Mouse (Mus musculus) MEL (cell line): ENCODE results near the gene Zfp385b. TPM values are rescaled to one million over a fixed set of nuclear protein-coding genes. Genes with fewer than 3 reads are reported as not detected.

Source experiments
- DNase-seq: peaks from one replicate; pipeline ENCODE4 v3.0.0; 2011; ENCODE audit warnings: low read depth, low spot score
- H3K27ac ChIP-seq: 2 replicates; pipeline ENCODE4 v1.5.1; 2012; ENCODE audit warnings: low read depth, mild to moderate bottlenecking, control low read depth, low read length, moderate library complexity; ENCODE audit not compliant: control insufficient read depth
- H3K27me3 ChIP-seq, 2 experiments: fragments of 150-350 bp in 1 of 2; sonication (generic) in 1 of 2; 2 replicates each; pipeline ENCODE4 v1.6.1; 2012; ENCODE audit warnings: low read length in 2 of 2, mild to moderate bottlenecking in 2 of 2, improper control_type of control experiment in 1 of 2, moderate library complexity in 1 of 2; ENCODE audit not compliant: insufficient read depth in 2 of 2, control insufficient read depth in 1 of 2
- H3K36me3 ChIP-seq, 2 experiments: 2 replicates each; pipeline ENCODE4 v1.6.1; 2012 to 2014; ENCODE audit warnings: low read length in 2 of 2, improper control_type of control experiment in 1 of 2, inconsistent platforms in 1 of 2, mild to moderate bottlenecking in 1 of 2; ENCODE audit not compliant: insufficient read depth in 2 of 2, control insufficient read depth in 1 of 2
- H3K4me1 ChIP-seq, 2 experiments: fragments of 150-350 bp in 1 of 2; sonication (generic) in 1 of 2; 2 replicates each; pipeline ENCODE4 v1.6.1; 2012; ENCODE audit warnings: low read length in 2 of 2, improper control_type of control experiment in 1 of 2, mild to moderate bottlenecking in 1 of 2; ENCODE audit not compliant: insufficient read depth in 2 of 2, control insufficient read depth in 1 of 2
- H3K4me3 ChIP-seq, 2 experiments: fragments of 150-350 bp in 1 of 2; sonication (generic) in 1 of 2; 2 replicates each; pipeline ENCODE4 v1.5.1; 2012; ENCODE audit warnings: low read depth in 2 of 2, low read length in 2 of 2, mild to moderate bottlenecking in 2 of 2, moderate library complexity in 2 of 2, control low read depth in 1 of 2, improper control_type of control experiment in 1 of 2; ENCODE audit not compliant: control insufficient read depth in 1 of 2, insufficient read depth in 1 of 2
- H3K79me2 ChIP-seq: 2 replicates; pipeline ENCODE4 v1.6.1; 2012; ENCODE audit warnings: mild to moderate bottlenecking, low read length, moderate library complexity; ENCODE audit not compliant: control insufficient read depth, poor library complexity, insufficient read depth
- H3K9ac ChIP-seq: 2 replicates; pipeline ENCODE4 v1.6.1; 2012; ENCODE audit warnings: low read depth, mild to moderate bottlenecking, control low read depth, low read length, moderate library complexity; ENCODE audit not compliant: control insufficient read depth, poor library complexity, severe bottlenecking
- H3K9me3 ChIP-seq: fragments of 150-350 bp; sonication (generic); replicated peaks from 2 replicates; pipeline ENCODE4 v1.6.1; 2012; ENCODE audit warnings: mild to moderate bottlenecking, low read length, improper control_type of control experiment, moderate library complexity; ENCODE audit not compliant: insufficient read depth
- ELF1 ChIP-seq: IDR thresholded peaks from 2 replicates; pipeline ENCODE4 v1.6.1; 2014; ENCODE audit warnings: low read depth, mild to moderate bottlenecking, inconsistent platforms, low read length, improper control_type of control experiment, moderate library complexity
- EP300 ChIP-seq, 2 experiments: IDR thresholded peaks; 2 replicates each; pipeline ENCODE4 v1.6.1; 2011; ENCODE audit warnings: improper control_type of control experiment in 2 of 2, low read length in 2 of 2, low read depth in 1 of 2, mild to moderate bottlenecking in 1 of 2
- ETS1 ChIP-seq: IDR thresholded peaks from 2 replicates; pipeline ENCODE4 v1.6.1; 2012; ENCODE audit warnings: low read depth, mild to moderate bottlenecking, inconsistent platforms, low read length, improper control_type of control experiment, moderate library complexity
- GABPA ChIP-seq: IDR thresholded peaks from 2 replicates; pipeline ENCODE4 v1.6.1; 2012; ENCODE audit warnings: low read depth, mild to moderate bottlenecking, inconsistent platforms, low read length, improper control_type of control experiment, moderate library complexity
- GATA1 ChIP-seq: IDR thresholded peaks from 2 replicates; pipeline ENCODE4 v1.6.1; 2011; ENCODE audit warnings: low read depth, low read length, improper control_type of control experiment
- HCFC1 ChIP-seq: IDR thresholded peaks from 2 replicates; pipeline ENCODE4 v1.6.1; 2012; ENCODE audit warnings: low read depth, mild to moderate bottlenecking, inconsistent platforms, low read length, improper control_type of control experiment, moderate library complexity
- JUND ChIP-seq: IDR thresholded peaks from 2 replicates; pipeline ENCODE4 v1.6.1; 2011; ENCODE audit warnings: low read depth, mild to moderate bottlenecking, improper control_type of control experiment, low read length
- KAT2A ChIP-seq: conservative IDR thresholded peaks from 2 replicates; pipeline ENCODE4 v1.6.1; 2012; ENCODE audit warnings: low read depth, low read length, improper control_type of control experiment, inconsistent platforms
- MAX ChIP-seq: IDR thresholded peaks from 2 replicates; pipeline ENCODE4 v1.6.1; 2011; ENCODE audit warnings: low read length, improper control_type of control experiment
- MAZ ChIP-seq: IDR thresholded peaks from 2 replicates; pipeline ENCODE4 v1.6.1; 2012; ENCODE audit warnings: low read depth, mild to moderate bottlenecking, inconsistent platforms, low read length, improper control_type of control experiment
- MYB ChIP-seq: IDR thresholded peaks from 2 replicates; pipeline ENCODE4 v1.6.1; 2011; ENCODE audit warnings: mild to moderate bottlenecking, low read depth, low read length, improper control_type of control experiment
- MYC ChIP-seq: IDR thresholded peaks from 2 replicates; pipeline ENCODE4 v1.6.1; 2011; ENCODE audit warnings: low read depth, mild to moderate bottlenecking, low read length, improper control_type of control experiment, moderate library complexity
- NRF1 ChIP-seq: IDR thresholded peaks from 2 replicates; pipeline ENCODE4 v1.6.1; 2014; ENCODE audit warnings: low read depth, mild to moderate bottlenecking, inconsistent platforms, low read length, improper control_type of control experiment, moderate library complexity; ENCODE audit not compliant: poor library complexity, insufficient read depth, severe bottlenecking
- POLR2A ChIP-seq, 2 experiments: IDR thresholded peaks; 2 replicates each; pipeline ENCODE4 v1.6.1; 2011 to 2012; ENCODE audit warnings: low read length in 2 of 2, mild to moderate bottlenecking in 2 of 2, control low read depth in 1 of 2, improper control_type of control experiment in 1 of 2, low read depth in 1 of 2, moderate library complexity in 1 of 2; ENCODE audit not compliant: control insufficient read depth in 1 of 2, insufficient read depth in 1 of 2, poor library complexity in 1 of 2
- POLR2AphosphoS5 ChIP-seq: IDR thresholded peaks from 2 replicates; pipeline ENCODE4 v1.6.1; 2012; ENCODE audit warnings: low read depth, borderline replicate concordance, mild to moderate bottlenecking, inconsistent platforms, low read length, moderate library complexity, mixed read lengths
- RAD21 ChIP-seq: IDR thresholded peaks from 2 replicates; pipeline ENCODE4 v1.6.1; 2011; ENCODE audit warnings: mild to moderate bottlenecking, low read depth, low read length, improper control_type of control experiment
- RCOR1 ChIP-seq: IDR thresholded peaks from 2 replicates; pipeline ENCODE4 v1.6.1; 2012; ENCODE audit warnings: low read depth, mild to moderate bottlenecking, inconsistent platforms, low read length, improper control_type of control experiment
- SIN3A ChIP-seq: IDR thresholded peaks from 2 replicates; pipeline ENCODE4 v1.6.1; 2012; ENCODE audit warnings: low read length, improper control_type of control experiment, inconsistent platforms
- TAL1 ChIP-seq: IDR thresholded peaks from 2 replicates; pipeline ENCODE4 v1.6.1; 2012; ENCODE audit warnings: mild to moderate bottlenecking, inconsistent platforms, low read length, moderate library complexity, mixed read lengths
- TCF12 ChIP-seq: IDR thresholded peaks from 2 replicates; pipeline ENCODE4 v1.6.1; 2014; ENCODE audit warnings: low read depth, mild to moderate bottlenecking, inconsistent platforms, low read length, improper control_type of control experiment, moderate library complexity
- ZC3H11A ChIP-seq: IDR thresholded peaks from 2 replicates; pipeline ENCODE4 v1.6.1; 2012; ENCODE audit warnings: low read depth, mild to moderate bottlenecking, inconsistent platforms, low read length, improper control_type of control experiment
- polyA plus RNA-seq, 2 experiments: library from polyadenylated mRNA; stranded (reverse) in 1 of 2; unstranded in 1 of 2; fragments of >175 nt in 1 of 2; fragments of >200 nt in 1 of 2; gene quantifications; 2 replicates each; pipeline versions ENCODE4 v1.2.1 to v1.2.4; 2012; ENCODE audit warnings: low replicate concordance in 2 of 2, low read depth in 1 of 2; ENCODE audit not compliant: insufficient read length in 2 of 2, insufficient read depth in 1 of 2, missing spikeins in 1 of 2
- total RNA-seq: library from RNA; depleted of rRNA; stranded (reverse); fragments of 300-350 nt; gene quantifications from 2 replicates; pipeline ENCODE4 v1.2.3, GENCODE M21; 2012

Gene Zfp385b
- total and polyA plus RNA-seq, 3 experiments = not detected

DNA sequence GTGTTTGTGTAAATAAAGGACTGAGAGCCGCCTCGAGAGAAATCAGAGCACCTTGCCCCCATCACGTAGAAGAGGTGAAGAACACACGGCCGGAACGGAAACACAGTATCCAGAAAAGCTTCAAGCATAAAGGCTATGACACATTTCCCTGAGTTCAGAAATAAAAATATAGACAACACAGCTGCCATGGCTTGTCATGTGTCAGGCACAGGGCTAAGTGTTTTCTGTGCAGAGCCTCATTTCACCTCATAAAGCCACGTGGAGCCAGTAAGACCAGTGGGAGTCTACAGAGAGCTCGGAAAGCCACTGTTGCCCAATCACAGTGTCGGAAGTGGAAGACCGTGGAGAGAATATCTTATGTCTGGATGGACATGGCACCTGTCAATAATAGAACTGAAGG is 358.0 kb downstream of the Zfp385b start:
- H3K9ac ChIP-seq = no peak overlapping the region
- DNase-seq = no peak
- no peaks in the 10 kb centered on the region for H3K9me3 ChIP-seq

DNA sequence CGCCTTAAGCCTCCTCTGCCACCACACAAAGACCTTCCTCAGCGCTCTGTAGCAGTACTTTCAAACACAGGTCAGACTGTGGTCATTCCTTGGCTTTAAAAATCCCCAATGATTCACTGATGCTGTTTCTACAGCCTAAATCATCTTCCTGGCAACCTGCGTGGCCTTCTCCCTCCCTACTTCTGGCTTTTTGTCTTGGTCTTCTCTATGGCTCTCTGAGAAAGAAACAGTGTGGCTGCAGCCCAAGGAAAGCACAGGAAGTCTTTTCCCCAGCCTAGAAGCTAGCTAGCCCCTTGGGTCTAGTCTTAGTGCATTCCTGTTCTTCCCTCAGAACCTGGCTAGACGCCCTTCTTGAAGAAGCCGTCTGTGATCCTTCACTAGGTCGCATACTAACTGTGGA is 359.4 kb downstream of the Zfp385b start:
- H3K4me3 ChIP-seq = no peak overlapping the region
- TF ChIP-seq TAL1 (no peak), ELF1 (no peak), POLR2A (IDR thresholded peaks at IDR 0.05; ENCODE audit: control insufficient read depth in 1 of 2, insufficient read depth in 1 of 2, low read depth in 1 of 2, low read length in 2 of 2, poor library complexity in 1 of 2) (no peak), ETS1 (no peak), GATA1 (no peak), HCFC1 (no peak), MYB (no peak), MYC (no peak), TCF12 (no peak), NRF1 (no peak), MAZ (no peak), SIN3A (no peak), KAT2A (no peak), EP300 (IDR thresholded peaks at IDR 0.05; ENCODE audit: low read depth in 1 of 2, low read length in 2 of 2) (no peak)
- no peaks in the 10 kb centered on the region for H3K4me1 ChIP-seq
- no peaks in the 10 kb centered on the region for H3K9me3 ChIP-seq
- no peak overlapping the region for H3K27ac ChIP-seq
- no peak for DNase-seq
- no peak overlapping the region for H3K9ac ChIP-seq
- H3K27me3 ChIP-seq = no peaks in the 10 kb centered on the region
- no peaks in the 10 kb centered on the region for H3K36me3 ChIP-seq
- H3K79me2 ChIP-seq = no peaks in the 10 kb centered on the region

More for the DNA sequence above, 358.0 kb downstream of the Zfp385b start:
- Histone ChIP-seq H3K4me1 (no peaks in the 10 kb centered on the region), H3K79me2 (no peaks in the 10 kb centered on the region), H3K27ac (no peak overlapping the region), H3K36me3 (no peaks in the 10 kb centered on the region), H3K4me3 (no peak overlapping the region)
- no peak for TF ChIP-seq RAD21
- no peak for TF ChIP-seq KAT2A
- TF ChIP-seq MAX = no peak
- no peak for TF ChIP-seq SIN3A
- no peak for TF ChIP-seq RCOR1
- TF ChIP-seq GABPA = no peak
- no peak for TF ChIP-seq JUND
- no peak for TF ChIP-seq TCF12
- no peak for TF ChIP-seq POLR2AphosphoS5
- TF ChIP-seq NRF1 = no peak
- no peak for TF ChIP-seq ZC3H11A
- no peak for TF ChIP-seq MYC
- TF ChIP-seq EP300 (IDR thresholded peaks at IDR 0.05; ENCODE audit: low read depth in 1 of 2, low read length in 2 of 2) = no peak
- TF ChIP-seq GATA1 = no peak
- TF ChIP-seq, all 39 proteins: peak for 0
- no peaks in the 10 kb centered on the region for H3K27me3 ChIP-seq
